Mouse (Mus musculus) kidney, adult 2 months (tissue): ENCODE results near the gene Tiam1.

Experiments
- CTCF ChIP-seq: fragments of 200-500 bp; conservative IDR thresholded peaks from 2 replicates; pipeline ENCODE4 v1.5.1; 2011; ENCODE audit warnings: low read depth, mild to moderate bottlenecking, control low read depth, low read length, moderate library complexity, mixed read lengths; ENCODE audit not compliant: insufficient read depth, insufficient read length
- POLR2A ChIP-seq: fragments of 200-500 bp; IDR thresholded peaks from one replicate; pipeline ENCODE4 v1.6.1; 2011; ENCODE audit warnings: low read depth, low read length, control low read depth

GRCm38 (mm10) chr16:89933976-89934375 lies 209.6 kb downstream of the Tiam1 start:
- TF ChIP-seq CTCF, result no peak
- no peak for TF ChIP-seq POLR2A
